Mouse (Mus musculus): ENCODE results near the gene Asna1. TPM values are rescaled to one million over a fixed set of nuclear protein-coding genes. Genes with fewer than 3 reads are reported as not detected.

Gene Asna1
- polyA plus RNA-seq, 1 experiment from 2014 or later = 153 TPM

GRCm38 (mm10) chr8:84997649-84998295, 27.3 kb downstream of the Asna1 start:
- no peak overlapping the region for H3K4me3 ChIP-seq (replicated peaks; ENCODE audit: low read length)
- ATAC-seq = peak; percentile 81
- peak overlapping the region; percentile 31 for H3K9ac ChIP-seq (replicated peaks; ENCODE audit: low read depth, low read length)
- peaks cover 8% of the 10 kb centered on the region for H3K4me1 ChIP-seq (replicated peaks; ENCODE audit: control insufficient read depth, insufficient read depth, low read length)
- H3K27me3 ChIP-seq (replicated peaks; ENCODE audit: control insufficient read depth, insufficient read depth, low read length) = no peaks in the 10 kb centered on the region
- no peak overlapping the region for H3K27ac ChIP-seq (ENCODE audit: low read length)
- under 1% methylated on average over 19 of the region's 19 CpGs for WGBS
- H3K4me2 ChIP-seq (ENCODE audit: low read length) = peak overlapping the region; percentile 35
- H3K36me3 ChIP-seq (ENCODE audit: control insufficient read depth, insufficient read depth) = peaks cover under 1% of the 10 kb centered on the region; the same call in 1 of the 2 replicates
- H3K9me3 ChIP-seq (ENCODE audit: control insufficient read depth, low read length) = no peaks in the 10 kb centered on the region

- no peak for ATAC-seq
- Histone ChIP-seq H3K27me3 (replicated peaks; ENCODE audit: control insufficient read depth, insufficient read depth, low read length) (no peaks in the 10 kb centered on the region), H3K36me3 (ENCODE audit: control insufficient read depth, insufficient read depth) (no peaks in the 10 kb centered on the region), H3K27ac (ENCODE audit: low read length) (no peak overlapping the region), H3K4me1 (replicated peaks; ENCODE audit: control insufficient read depth, insufficient read depth, low read length) (peaks cover 8% of the 10 kb centered on the region), H3K9ac (replicated peaks; ENCODE audit: low read depth, low read length) (no peak overlapping the region), H3K9me3 (ENCODE audit: control insufficient read depth, low read length) (no peaks in the 10 kb centered on the region), H3K4me2 (ENCODE audit: low read length) (no peak overlapping the region), H3K4me3 (replicated peaks; ENCODE audit: low read length) (no peak overlapping the region)
- WGBS = 85% methylated on average over 5 of the region's 5 CpGs
Measured at GRCm38 (mm10) chr8:84996978-84997377, 28.1 kb downstream of the Asna1 start.

- Histone ChIP-seq H3K4me1 (replicated peaks; ENCODE audit: control insufficient read depth, insufficient read depth, low read length) (peaks cover 13% of the 10 kb centered on the region), H3K27ac (ENCODE audit: low read length) (no peak overlapping the region), H3K4me2 (ENCODE audit: low read length) (no peak overlapping the region), H3K36me3 (ENCODE audit: control insufficient read depth, insufficient read depth) (no peaks in the 10 kb centered on the region), H3K9me3 (ENCODE audit: control insufficient read depth, low read length) (no peaks in the 10 kb centered on the region), H3K9ac (replicated peaks; ENCODE audit: low read depth, low read length) (peak overlapping the region; percentile 29; the same call in 1 of the 2 replicates), H3K4me3 (replicated peaks; ENCODE audit: low read length) (no peak overlapping the region), H3K27me3 (replicated peaks; ENCODE audit: control insufficient read depth, insufficient read depth, low read length) (no peaks in the 10 kb centered on the region)
- ATAC-seq = peak; percentile 15; the same call in 1 of the 2 replicates
- 14% methylated on average over 25 of the region's 25 CpGs for WGBS
Measured at GRCm38 (mm10) chr8:84995680-84996079, 29.4 kb downstream of the Asna1 start.

- H3K27ac ChIP-seq (ENCODE audit: low read length) = no peak overlapping the region
- H3K36me3 ChIP-seq (ENCODE audit: control insufficient read depth, insufficient read depth) = no peaks in the 10 kb centered on the region
- no peak overlapping the region for H3K9ac ChIP-seq (replicated peaks; ENCODE audit: low read depth, low read length)
- H3K27me3 ChIP-seq (replicated peaks; ENCODE audit: control insufficient read depth, insufficient read depth, low read length) = no peaks in the 10 kb centered on the region
- H3K9me3 ChIP-seq (ENCODE audit: control insufficient read depth, low read length) = no peaks in the 10 kb centered on the region
- 92% methylated on average over 9 of the region's 9 CpGs for WGBS
- H3K4me1 ChIP-seq (replicated peaks; ENCODE audit: control insufficient read depth, insufficient read depth, low read length) = peaks cover 19% of the 10 kb centered on the region
- no peak overlapping the region for H3K4me3 ChIP-seq (replicated peaks; ENCODE audit: low read length)
- no peak for ATAC-seq
- H3K4me2 ChIP-seq (ENCODE audit: low read length) = no peak overlapping the region
Measured at GRCm38 (mm10) chr8:84994375-84994774, 30.7 kb downstream of the Asna1 start.

- peaks cover 20% of the 10 kb centered on the region for H3K4me1 ChIP-seq (replicated peaks; ENCODE audit: control insufficient read depth, insufficient read depth, low read length)
- peak overlapping the region; percentile 74 for H3K4me3 ChIP-seq (replicated peaks; ENCODE audit: low read length)
- 2% methylated on average over 15 of the region's 15 CpGs for WGBS
- peak; percentile 7; the same call in 1 of the 2 replicates for ATAC-seq
- no peaks in the 10 kb centered on the region for H3K9me3 ChIP-seq (ENCODE audit: control insufficient read depth, low read length)
- H3K27ac ChIP-seq (ENCODE audit: low read length) = 0 out of 2 replicates have a peak overlapping the region, but pooled peaks have one; percentile 28
- no peaks in the 10 kb centered on the region for H3K36me3 ChIP-seq (ENCODE audit: control insufficient read depth, insufficient read depth)
- peaks cover 10% of the 10 kb centered on the region; the same call in 1 of the 2 replicates for H3K27me3 ChIP-seq (replicated peaks; ENCODE audit: control insufficient read depth, insufficient read depth, low read length)
- H3K9ac ChIP-seq (replicated peaks; ENCODE audit: low read depth, low read length) = peak overlapping the region; percentile 81
- H3K4me2 ChIP-seq (ENCODE audit: low read length) = peak overlapping the region; percentile 97
Measured at GRCm38 (mm10) chr8:84990836-84991235, 34.2 kb downstream of the Asna1 start.

- H3K36me3 ChIP-seq (ENCODE audit: control insufficient read depth, insufficient read depth) = no peaks in the 10 kb centered on the region
- peak within 1 kb of the TSS; percentile 74 for H3K4me3 ChIP-seq (replicated peaks; ENCODE audit: low read length)
- peaks cover 25% of the 10 kb centered on the region for H3K4me1 ChIP-seq (replicated peaks; ENCODE audit: control insufficient read depth, insufficient read depth, low read length)
- H3K27ac ChIP-seq (ENCODE audit: low read length) = peak within 1 kb of the TSS; percentile 82
- WGBS = 0% methylated on average over 26 of the region's 28 CpGs
- peak within 1 kb of the TSS; percentile 97 for H3K4me2 ChIP-seq (ENCODE audit: low read length)
- H3K27me3 ChIP-seq (replicated peaks; ENCODE audit: control insufficient read depth, insufficient read depth, low read length) = peaks cover 10% of the 10 kb centered on the region; the same call in 1 of the 2 replicates
- peak within 1 kb of the TSS; percentile 81 for H3K9ac ChIP-seq (replicated peaks; ENCODE audit: low read depth, low read length)
- peak; percentile 89 for ATAC-seq
- no peaks in the 10 kb centered on the region for H3K9me3 ChIP-seq (ENCODE audit: control insufficient read depth, low read length)
Measured at GRCm38 (mm10) chr8:84990349-84990748, 34.7 kb downstream of the Asna1 start, which contains the start of gene Hook2. Gene Hook2, plus strand, starts transcription at chr8:84990603.

GRCm38 (mm10) chr8:84989810-84990209, 35.3 kb downstream of the Asna1 start:
- under 1% methylated on average over 15 of the region's 15 CpGs for WGBS
- H3K27ac ChIP-seq (ENCODE audit: low read length) = peak overlapping the region; percentile 82
- H3K9ac ChIP-seq (replicated peaks; ENCODE audit: low read depth, low read length) = peak overlapping the region; percentile 59
- H3K4me3 ChIP-seq (replicated peaks; ENCODE audit: low read length) = peak overlapping the region; percentile 74
- H3K4me2 ChIP-seq (ENCODE audit: low read length) = peak overlapping the region; percentile 97
- H3K4me1 ChIP-seq (replicated peaks; ENCODE audit: control insufficient read depth, insufficient read depth, low read length) = peaks cover 30% of the 10 kb centered on the region
- peak; percentile 51 for ATAC-seq
- H3K27me3 ChIP-seq (replicated peaks; ENCODE audit: control insufficient read depth, insufficient read depth, low read length) = peaks cover 10% of the 10 kb centered on the region; the same call in 1 of the 2 replicates
- H3K36me3 ChIP-seq (ENCODE audit: control insufficient read depth, insufficient read depth) = no peaks in the 10 kb centered on the region
- no peaks in the 10 kb centered on the region for H3K9me3 ChIP-seq (ENCODE audit: control insufficient read depth, low read length)

- no peak for ATAC-seq
- no peaks in the 10 kb centered on the region for H3K9me3 ChIP-seq (ENCODE audit: control insufficient read depth, low read length)
- H3K27ac ChIP-seq (ENCODE audit: low read length) = no peak overlapping the region
- no peaks in the 10 kb centered on the region for H3K36me3 ChIP-seq (ENCODE audit: control insufficient read depth, insufficient read depth)
- 0 out of 2 replicates have a peak overlapping the region, but pooled peaks have one; percentile 26 for H3K9ac ChIP-seq (replicated peaks; ENCODE audit: low read depth, low read length)
- H3K4me2 ChIP-seq (ENCODE audit: low read length) = peak overlapping the region; percentile 97
- whole genome bisulfite sequencing = 12% methylated on average over 15 of the region's 15 CpGs
- H3K27me3 ChIP-seq (replicated peaks; ENCODE audit: control insufficient read depth, insufficient read depth, low read length) = peaks cover 10% of the 10 kb centered on the region; the same call in 1 of the 2 replicates
- H3K4me1 ChIP-seq (replicated peaks; ENCODE audit: control insufficient read depth, insufficient read depth, low read length) = peaks cover 33% of the 10 kb centered on the region
- H3K4me3 ChIP-seq (replicated peaks; ENCODE audit: low read length) = no peak overlapping the region
Measured at GRCm38 (mm10) chr8:84989311-84989731, 35.8 kb downstream of the Asna1 start.

GRCm38 (mm10) chr8:84987903-84988302, 37.2 kb downstream of the Asna1 start:
- no peak for ATAC-seq
- Histone ChIP-seq H3K27ac (ENCODE audit: low read length) (no peak overlapping the region), H3K36me3 (ENCODE audit: control insufficient read depth, insufficient read depth) (no peaks in the 10 kb centered on the region), H3K9me3 (ENCODE audit: control insufficient read depth, low read length) (no peaks in the 10 kb centered on the region), H3K4me1 (replicated peaks; ENCODE audit: control insufficient read depth, insufficient read depth, low read length) (peaks cover 33% of the 10 kb centered on the region), H3K4me3 (replicated peaks; ENCODE audit: low read length) (no peak overlapping the region), H3K27me3 (replicated peaks; ENCODE audit: control insufficient read depth, insufficient read depth, low read length) (peaks cover 10% of the 10 kb centered on the region; the same call in 1 of the 2 replicates), H3K4me2 (ENCODE audit: low read length) (no peak overlapping the region), H3K9ac (replicated peaks; ENCODE audit: low read depth, low read length) (no peak overlapping the region)
- 73% methylated on average over 2 of the region's 2 CpGs for WGBS

Measured in forebrain, embryonic 16.5 days (tissue).